Mouse (Mus musculus): ENCODE results near the gene Galnt16. TPM values are rescaled to one million over a fixed set of nuclear protein-coding genes. Genes with fewer than 3 reads are reported as not detected.

Gene Galnt16
- polyA plus RNA-seq, 1 experiment from 2014 or later: 3.9 TPM

DNA sequence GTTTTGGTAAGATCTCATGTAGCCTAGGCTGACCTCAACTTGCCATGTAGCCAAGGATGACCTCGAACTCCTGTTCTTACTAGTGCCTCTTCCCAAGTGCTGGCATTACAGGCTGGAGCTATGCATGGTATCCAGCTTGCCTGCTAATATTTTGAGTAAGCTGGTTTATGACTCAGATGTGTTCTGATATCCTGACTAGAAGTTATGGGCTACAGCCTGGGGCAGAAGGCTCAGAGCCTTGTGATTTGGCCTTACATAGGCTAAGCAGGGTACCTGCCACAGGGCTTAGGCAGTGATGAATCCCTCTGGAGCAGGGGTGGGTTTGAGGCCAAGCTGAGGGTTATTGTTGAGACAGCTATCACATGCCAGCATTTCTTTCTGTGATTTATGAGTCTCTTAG lies 90.5 kb downstream of the Galnt16 start:
- 84% methylated on average over 1 of the region's 1 CpGs for WGBS
- H3K27ac ChIP-seq: no peak overlapping the region
- no peak for TF ChIP-seq CTCF (IDR thresholded peaks at IDR 0.05; ENCODE audit: low read depth)
- no peaks in the 10 kb centered on the region for H3K4me1 ChIP-seq (replicated peaks; ENCODE audit: insufficient read depth, low read length)
- H3K4me3 ChIP-seq (replicated peaks; ENCODE audit: low read depth, low read length): no peak overlapping the region
- no peaks in the 10 kb centered on the region for H3K9me3 ChIP-seq (replicated peaks; ENCODE audit: low read length)
- DNase-seq (ENCODE audit: low spot score) (no peak), ATAC-seq (replicated peaks; ENCODE audit: low FRiP score, low read depth) (no peak)
- no peaks in the 10 kb centered on the region for H3K27me3 ChIP-seq (ENCODE audit: insufficient read depth, low read length)
- H3K36me3 ChIP-seq (ENCODE audit: insufficient read depth, low read length): no peaks in the 10 kb centered on the region
- no peak overlapping the region for H3K4me2 ChIP-seq (ENCODE audit: low read length)
- no peak overlapping the region for H3K9ac ChIP-seq (ENCODE audit: low read depth, low read length)

- ATAC-seq (replicated peaks; ENCODE audit: low FRiP score, low read depth) (no peak), DNase-seq (ENCODE audit: low spot score) (no peak)
- H3K4me2 ChIP-seq (ENCODE audit: low read length): no peak overlapping the region
- H3K4me3 ChIP-seq (replicated peaks; ENCODE audit: low read depth, low read length): no peak overlapping the region
- TF ChIP-seq CTCF (IDR thresholded peaks at IDR 0.05; ENCODE audit: low read depth): no peak
- H3K27me3 ChIP-seq (ENCODE audit: insufficient read depth, low read length): no peaks in the 10 kb centered on the region
- H3K9ac ChIP-seq (ENCODE audit: low read depth, low read length): no peak overlapping the region
- H3K27ac ChIP-seq: no peak overlapping the region
- no peaks in the 10 kb centered on the region for H3K9me3 ChIP-seq (replicated peaks; ENCODE audit: low read length)
- H3K36me3 ChIP-seq (ENCODE audit: insufficient read depth, low read length): no peaks in the 10 kb centered on the region
- no peaks in the 10 kb centered on the region for H3K4me1 ChIP-seq (replicated peaks; ENCODE audit: insufficient read depth, low read length)
- WGBS: 84% methylated on average over 3 of the region's 3 CpGs
Measured at GRCm38 (mm10) chr12:80609928-80610327, 91.9 kb downstream of the Galnt16 start.

DNA sequence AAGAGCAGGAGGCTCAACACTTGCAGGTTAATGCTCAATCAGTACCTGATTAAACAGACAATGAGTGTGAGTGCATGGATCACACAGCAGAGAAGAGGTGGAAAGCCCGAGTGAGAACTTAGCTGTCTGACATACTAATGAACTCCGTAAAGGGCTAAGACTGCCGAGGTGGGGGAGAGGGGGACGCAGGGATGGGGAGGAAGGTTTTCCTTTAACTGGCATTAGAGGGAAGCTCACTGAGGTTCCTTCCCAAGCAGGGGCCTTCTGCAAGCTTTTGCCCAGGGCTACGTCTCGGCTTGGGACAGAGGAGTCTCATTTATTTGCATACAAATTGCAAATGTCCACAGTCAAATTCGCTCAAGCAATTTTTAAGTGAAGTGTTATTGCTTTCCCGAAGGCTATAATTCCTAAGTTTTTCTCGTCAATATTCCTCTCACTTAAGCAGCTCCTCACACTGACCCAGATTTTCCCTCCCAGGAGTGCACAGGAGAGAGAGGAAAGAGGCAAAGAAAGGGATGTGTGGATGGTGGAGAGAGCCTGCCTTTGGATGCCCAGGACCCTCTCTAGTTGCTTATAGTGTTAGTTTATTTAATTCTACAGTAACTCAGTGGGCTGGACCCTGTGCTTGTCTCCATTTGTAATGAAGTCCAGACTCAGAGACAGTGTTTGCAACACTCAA lies 94.2 kb downstream of the Galnt16 start:
- Histone ChIP-seq H3K27me3 (ENCODE audit: insufficient read depth, low read length) (no peaks in the 10 kb centered on the region), H3K36me3 (ENCODE audit: insufficient read depth, low read length) (no peaks in the 10 kb centered on the region), H3K9me3 (replicated peaks; ENCODE audit: low read length) (no peaks in the 10 kb centered on the region), H3K27ac (no peak overlapping the region), H3K4me2 (ENCODE audit: low read length) (no peak overlapping the region), H3K4me1 (replicated peaks; ENCODE audit: insufficient read depth, low read length) (0 out of 2 replicates have a peak, but pooled peaks cover 3% of the 10 kb centered on the region), H3K4me3 (replicated peaks; ENCODE audit: low read depth, low read length) (no peak overlapping the region), H3K9ac (ENCODE audit: low read depth, low read length) (no peak overlapping the region)
- DNase-seq (ENCODE audit: low spot score): no peak
- ATAC-seq (replicated peaks; ENCODE audit: low FRiP score, low read depth): no peak
- TF ChIP-seq CTCF (IDR thresholded peaks at IDR 0.05; ENCODE audit: low read depth): no peak
- WGBS: 54% methylated on average over 9 of the region's 9 CpGs

GRCm38 (mm10) chr12:80615371-80616257 lies 97.5 kb downstream of the Galnt16 start:
- Histone ChIP-seq H3K27ac (no peak overlapping the region), H3K4me3 (replicated peaks; ENCODE audit: low read depth, low read length) (no peak overlapping the region), H3K4me2 (ENCODE audit: low read length) (no peak overlapping the region), H3K4me1 (replicated peaks; ENCODE audit: insufficient read depth, low read length) (0 out of 2 replicates have a peak, but pooled peaks cover 3% of the 10 kb centered on the region), H3K36me3 (ENCODE audit: insufficient read depth, low read length) (no peaks in the 10 kb centered on the region), H3K9ac (ENCODE audit: low read depth, low read length) (no peak overlapping the region), H3K9me3 (replicated peaks; ENCODE audit: low read length) (no peaks in the 10 kb centered on the region), H3K27me3 (ENCODE audit: insufficient read depth, low read length) (no peaks in the 10 kb centered on the region)
- TF ChIP-seq CTCF (IDR thresholded peaks at IDR 0.05; ENCODE audit: low read depth): peak; percentile 9; the same call in 1 of the 2 replicates
- DNase-seq (ENCODE audit: low spot score) (peak; percentile 62), ATAC-seq (replicated peaks; ENCODE audit: low FRiP score, low read depth) (no peak)
- WGBS: 33% methylated on average over 7 of the region's 7 CpGs

GRCm38 (mm10) chr12:80620501-80620900 lies 102.4 kb downstream of the Galnt16 start:
- no peak for ATAC-seq (replicated peaks; ENCODE audit: low FRiP score, low read depth)
- Histone ChIP-seq H3K4me1 (replicated peaks; ENCODE audit: insufficient read depth, low read length) (0 out of 2 replicates have a peak, but pooled peaks cover 3% of the 10 kb centered on the region), H3K27me3 (ENCODE audit: insufficient read depth, low read length) (no peaks in the 10 kb centered on the region), H3K9me3 (replicated peaks; ENCODE audit: low read length) (no peaks in the 10 kb centered on the region), H3K36me3 (ENCODE audit: insufficient read depth, low read length) (no peaks in the 10 kb centered on the region), H3K4me2 (ENCODE audit: low read length) (no peak overlapping the region), H3K4me3 (replicated peaks; ENCODE audit: low read depth, low read length) (no peak overlapping the region), H3K27ac (no peak overlapping the region), H3K9ac (ENCODE audit: low read depth, low read length) (no peak overlapping the region)
- DNase-seq (ENCODE audit: low spot score): no peak
- no peak for TF ChIP-seq CTCF (IDR thresholded peaks at IDR 0.05; ENCODE audit: low read depth)
- WGBS: 72% methylated on average over 5 of the region's 5 CpGs

DNA sequence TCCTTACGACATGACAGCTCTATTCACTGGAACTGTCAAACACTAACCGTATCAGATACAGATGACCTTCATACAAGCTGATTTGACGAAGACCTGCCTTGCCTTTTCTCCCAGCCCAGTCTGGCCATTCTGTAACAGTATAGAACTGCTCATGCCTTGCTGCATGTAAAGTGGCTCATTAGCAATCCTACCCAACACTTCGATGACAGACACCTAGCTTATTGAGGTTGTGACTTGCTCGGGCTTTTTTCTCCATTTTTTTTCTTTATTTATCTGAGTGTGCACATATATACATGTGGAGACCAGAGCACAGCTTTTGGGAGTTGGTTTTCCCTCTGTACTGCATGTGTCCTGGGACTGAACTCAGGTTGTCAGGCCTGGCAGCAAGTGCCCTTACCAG lies 113.7 kb downstream of the Galnt16 start:
- Histone ChIP-seq H3K9me3 (replicated peaks; ENCODE audit: low read length) (no peaks in the 10 kb centered on the region), H3K4me1 (replicated peaks; ENCODE audit: insufficient read depth, low read length) (no peaks in the 10 kb centered on the region), H3K9ac (ENCODE audit: low read depth, low read length) (no peak overlapping the region), H3K4me2 (ENCODE audit: low read length) (no peak overlapping the region), H3K27ac (no peak overlapping the region), H3K27me3 (ENCODE audit: insufficient read depth, low read length) (no peaks in the 10 kb centered on the region), H3K36me3 (ENCODE audit: insufficient read depth, low read length) (peaks cover 35% of the 10 kb centered on the region), H3K4me3 (replicated peaks; ENCODE audit: low read depth, low read length) (no peak overlapping the region)
- TF ChIP-seq CTCF (IDR thresholded peaks at IDR 0.05; ENCODE audit: low read depth): no peak
- ATAC-seq (replicated peaks; ENCODE audit: low FRiP score, low read depth) (no peak), DNase-seq (ENCODE audit: low spot score) (no peak)
- WGBS: 83% methylated on average over 5 of the region's 5 CpGs

All from kidney, postnatal 0 days (tissue).